Mouse (Mus musculus) stomach, postnatal 0 days (tissue): ENCODE measurements at regions not wholly inside any gene's neighbourhood (a gene's known extent, or its start where the extent isn't known, plus 50 kb on each side); places are given as distances from the start of the nearest gene placed in this dataset.

Source experiments
- ATAC-seq: fragments of 200-750 bp; cut with Nextera tagmentation; 2 replicates; pipeline ENCODE4 v1.8.0; 2017; ENCODE audit not compliant: low FRiP score, low TSS enrichment
- DNase-seq: peaks from one replicate; pipeline ENCODE4 v3.0.0-alpha.2; 2016; ENCODE audit warnings: low spot score
- H3K27ac ChIP-seq: fragments of 300-500 bp; sonication (generic); replicated peaks from 2 replicates; pipeline ENCODE4 v1.5.1; 2014; ENCODE audit warnings: mild to moderate bottlenecking, control low read depth
- H3K27me3 ChIP-seq: fragments of 300-500 bp; sonication (generic); 2 replicates; pipeline ENCODE4 v1.6.1; 2014; ENCODE audit warnings: low read length; ENCODE audit not compliant: control insufficient read depth, insufficient read depth
- H3K36me3 ChIP-seq: fragments of 300-500 bp; sonication (generic); 2 replicates; pipeline ENCODE4 v1.6.1; 2014; ENCODE audit warnings: low read length, mixed read lengths; ENCODE audit not compliant: control insufficient read depth, insufficient read depth
- H3K4me1 ChIP-seq: fragments of 300-500 bp; sonication (generic); replicated peaks from 2 replicates; pipeline ENCODE4 v1.6.1; 2014; ENCODE audit warnings: antibody characterized with exemption; ENCODE audit not compliant: control insufficient read depth, insufficient read depth
- H3K4me2 ChIP-seq: fragments of 300-500 bp; sonication (generic); replicated peaks from 2 replicates; pipeline ENCODE4 v1.6.1; 2014; ENCODE audit warnings: low read depth, mild to moderate bottlenecking, control low read depth, moderate library complexity
- H3K4me3 ChIP-seq: fragments of 300-500 bp; sonication (generic); 2 replicates; pipeline ENCODE4 v1.5.1; 2014; ENCODE audit warnings: low read depth, low read length, control low read depth
- H3K9ac ChIP-seq: fragments of 300-500 bp; sonication (generic); 2 replicates; pipeline ENCODE4 v1.6.1; 2014; ENCODE audit warnings: mild to moderate bottlenecking, low read length, control low read depth, mixed read lengths
- H3K9me3 ChIP-seq: fragments of 300-500 bp; sonication (generic); 2 replicates; pipeline ENCODE4 v1.6.1; 2016; ENCODE audit warnings: low read length; ENCODE audit not compliant: control insufficient read depth
- CTCF ChIP-seq: IDR thresholded peaks from 2 replicates; pipeline ENCODE4 v1.5.1; 2016; ENCODE audit warnings: antibody characterized with exemption, low read depth, mild to moderate bottlenecking, moderate library complexity
- EP300 ChIP-seq: optimal IDR thresholded peaks from 2 replicates; pipeline ENCODE3; 2016; ENCODE audit warnings: antibody characterized with exemption
- WGBS: fragments of 180-500 bp; shearing (Covaris S2); extraction: QIAGEN DNeasy Blood & Tissue Kit; methylation state at CpG from one replicate; pipeline ENCODE4 v1.1.7; 2014; 5-methylcytosine and 5-hydroxymethylcytosine counted together

- Histone ChIP-seq H3K4me2 (no peak overlapping the region), H3K4me3 (no peak overlapping the region), H3K4me1 (no peaks in the 10 kb centered on the region), H3K27me3 (no peaks in the 10 kb centered on the region), H3K27ac (no peak overlapping the region), H3K9ac (no peak overlapping the region), H3K9me3 (no peaks in the 10 kb centered on the region), H3K36me3 (no peaks in the 10 kb centered on the region)
- DNase-seq = no peak
- TF ChIP-seq EP300 = no peak
- TF ChIP-seq CTCF = no peak
- WGBS = 81% methylated on average over 7 of the region's 7 CpGs
- no peak for ATAC-seq
Measured at GRCm38 (mm10) chr13:97667313-97667712, 93.1 kb downstream of the Gm10260 start.

GRCm38 (mm10) chr13:97666761-97667160, 93.7 kb downstream of the Gm10260 start:
- Histone ChIP-seq H3K9ac (no peak overlapping the region), H3K9me3 (no peaks in the 10 kb centered on the region), H3K4me2 (no peak overlapping the region), H3K36me3 (no peaks in the 10 kb centered on the region), H3K4me1 (no peaks in the 10 kb centered on the region), H3K27ac (no peak overlapping the region), H3K4me3 (no peak overlapping the region), H3K27me3 (no peaks in the 10 kb centered on the region)
- WGBS = 79% methylated on average over 4 of the region's 4 CpGs
- DNase-seq = no peak
- no peak for ATAC-seq
- TF ChIP-seq CTCF = no peak
- no peak for TF ChIP-seq EP300

- WGBS = 65% methylated on average over 1 of the region's 1 CpGs
- H3K4me1 ChIP-seq = no peaks in the 10 kb centered on the region
- H3K27ac ChIP-seq = no peak overlapping the region
- no peak for TF ChIP-seq EP300
- no peak for TF ChIP-seq CTCF
- H3K36me3 ChIP-seq = no peaks in the 10 kb centered on the region
- ATAC-seq (no peak), DNase-seq (no peak)
- no peaks in the 10 kb centered on the region for H3K27me3 ChIP-seq
- H3K9me3 ChIP-seq = no peaks in the 10 kb centered on the region
- H3K4me2 ChIP-seq = no peak overlapping the region
- H3K9ac ChIP-seq = no peak overlapping the region
- no peak overlapping the region for H3K4me3 ChIP-seq
Measured at GRCm38 (mm10) chr13:97665226-97665625, 95.2 kb downstream of the Gm10260 start.

- no peak overlapping the region for H3K9ac ChIP-seq
- no peaks in the 10 kb centered on the region for H3K27me3 ChIP-seq
- ATAC-seq = no peak
- no peak overlapping the region for H3K4me3 ChIP-seq
- H3K36me3 ChIP-seq = no peaks in the 10 kb centered on the region
- no peak for TF ChIP-seq EP300
- no peaks in the 10 kb centered on the region for H3K9me3 ChIP-seq
- no peak for DNase-seq
- H3K27ac ChIP-seq = no peak overlapping the region
- H3K4me1 ChIP-seq = no peaks in the 10 kb centered on the region
- WGBS = 62% methylated on average over 8 of the region's 8 CpGs
- H3K4me2 ChIP-seq = no peak overlapping the region
Measured at GRCm38 (mm10) chr13:97662741-97663140, 97.7 kb downstream of the Gm10260 start.

GRCm38 (mm10) chr13:97656618-97657017, 103.8 kb downstream of the Gm10260 start:
- Histone ChIP-seq H3K4me1 (no peaks in the 10 kb centered on the region), H3K4me2 (no peak overlapping the region), H3K36me3 (no peaks in the 10 kb centered on the region), H3K9ac (no peak overlapping the region), H3K27me3 (no peaks in the 10 kb centered on the region), H3K27ac (no peak overlapping the region), H3K4me3 (no peak overlapping the region), H3K9me3 (no peaks in the 10 kb centered on the region)
- TF ChIP-seq CTCF (no peak), EP300 (no peak)
- ATAC-seq (no peak), DNase-seq (no peak)
- 93% methylated on average over 2 of the region's 2 CpGs for WGBS

GRCm38 (mm10) chr13:97652279-97652678, 108.2 kb downstream of the Gm10260 start:
- Histone ChIP-seq H3K36me3 (no peaks in the 10 kb centered on the region), H3K9ac (no peak overlapping the region), H3K4me2 (no peak overlapping the region), H3K27me3 (no peaks in the 10 kb centered on the region), H3K27ac (peak overlapping the region; percentile 69; the same call in 1 of the 2 replicates), H3K4me1 (no peaks in the 10 kb centered on the region), H3K4me3 (no peak overlapping the region), H3K9me3 (no peaks in the 10 kb centered on the region)
- WGBS = 59% methylated on average over 9 of the region's 9 CpGs
- DNase-seq (peak; percentile 53), ATAC-seq (peak; percentile 75)
- TF ChIP-seq CTCF (no peak), EP300 (no peak)
